Mouse (Mus musculus) hindlimb bud, embryonic 11.5 days (tissue): ENCODE data around the gene Trappc10.

Experiments
- DNase-seq: peaks from one replicate; pipeline ENCODE4 v3.0.0-alpha.2; 2012; ENCODE audit warnings: low read depth, low spot score; ENCODE audit errors: extremely low spot score

Trappc10 gene

DNA sequence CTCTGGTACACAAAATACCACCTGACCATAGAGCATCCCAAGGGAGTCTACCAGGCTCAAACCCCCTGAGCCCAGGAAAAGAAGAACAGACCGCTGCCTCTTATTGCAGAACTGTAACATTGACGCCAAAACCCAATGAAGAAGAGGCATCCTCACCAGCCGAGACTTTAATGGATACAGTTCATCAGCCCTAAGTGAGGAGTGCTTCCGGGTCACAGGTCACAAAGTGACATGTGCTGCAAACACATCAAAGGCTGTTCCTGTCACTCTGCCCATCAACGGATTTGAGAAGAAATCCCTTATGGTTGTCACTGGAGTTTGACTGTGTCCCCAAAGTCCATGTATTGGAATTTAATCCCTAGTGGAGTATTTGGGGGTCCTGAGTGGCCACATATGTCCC lies 14.8 kb upstream of the Trappc10 start:
- no peak for DNase-seq

DNA sequence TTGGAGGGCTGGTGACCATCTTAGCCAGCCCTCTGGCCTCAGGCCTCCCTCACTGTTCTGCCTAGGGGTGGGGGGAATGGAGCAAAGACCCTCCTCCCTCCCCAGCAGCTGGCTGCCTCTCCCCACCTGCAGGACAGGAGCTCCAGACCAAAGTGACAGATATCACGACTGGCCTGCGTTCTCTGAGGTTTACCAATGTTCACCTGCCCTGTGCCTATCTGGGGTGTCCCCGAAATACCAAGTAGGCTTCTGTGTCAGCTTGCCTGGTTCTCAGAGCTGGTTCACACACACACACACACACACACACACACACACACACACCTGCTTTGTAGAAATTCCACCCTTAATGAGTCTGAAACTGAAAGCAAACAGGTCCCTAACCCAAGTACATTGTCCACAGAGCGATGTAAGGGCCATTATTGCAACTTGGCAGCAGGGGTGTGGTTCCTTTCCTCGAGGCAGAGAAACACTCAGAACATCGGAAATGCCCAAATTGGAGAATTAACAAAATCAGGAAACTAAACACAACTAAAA lies 13.8 kb upstream of the Trappc10 start:
- no peak for DNase-seq

DNA sequence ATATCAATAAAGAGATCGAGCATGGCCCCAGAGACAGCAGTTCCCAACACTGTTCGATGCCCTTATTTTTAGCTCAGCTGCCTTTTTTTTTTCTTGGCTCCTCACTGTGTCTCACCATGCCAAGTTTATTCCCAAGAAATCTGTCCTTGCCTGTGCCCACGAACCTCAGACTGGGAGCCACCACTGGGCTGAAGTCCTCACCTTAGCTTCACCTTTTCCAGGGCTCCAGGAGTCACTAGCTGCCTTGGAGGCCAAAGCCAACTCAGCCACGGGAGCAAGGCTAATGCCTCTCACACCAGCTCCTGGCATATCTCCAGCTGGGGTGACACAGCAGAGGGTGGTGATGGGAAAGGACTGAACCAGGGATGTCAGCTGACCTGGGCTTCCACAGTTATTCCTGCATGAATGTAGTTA lies 11.2 kb upstream of the Trappc10 start:
- DNase-seq = no peak

DNA sequence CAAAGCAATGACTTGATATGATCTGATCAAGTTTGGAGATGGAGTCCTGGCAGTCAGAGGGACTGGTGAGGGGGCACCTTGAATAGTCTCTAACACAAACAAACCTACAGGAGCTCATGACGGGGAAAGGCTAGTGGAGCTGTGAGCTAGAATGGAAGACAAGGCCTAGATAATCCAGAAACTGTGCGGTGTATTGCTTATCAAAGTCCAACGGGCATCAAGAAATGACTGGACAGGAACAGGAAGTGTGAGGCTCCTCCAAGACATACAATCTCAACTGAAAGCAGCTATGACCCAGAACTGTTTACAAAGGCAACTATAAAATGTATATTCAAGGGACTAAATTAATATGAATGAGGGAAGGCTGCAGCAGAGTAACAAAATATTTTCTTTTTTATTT lies 2.8 kb upstream of the Trappc10 start:
- no peak for DNase-seq

DNA sequence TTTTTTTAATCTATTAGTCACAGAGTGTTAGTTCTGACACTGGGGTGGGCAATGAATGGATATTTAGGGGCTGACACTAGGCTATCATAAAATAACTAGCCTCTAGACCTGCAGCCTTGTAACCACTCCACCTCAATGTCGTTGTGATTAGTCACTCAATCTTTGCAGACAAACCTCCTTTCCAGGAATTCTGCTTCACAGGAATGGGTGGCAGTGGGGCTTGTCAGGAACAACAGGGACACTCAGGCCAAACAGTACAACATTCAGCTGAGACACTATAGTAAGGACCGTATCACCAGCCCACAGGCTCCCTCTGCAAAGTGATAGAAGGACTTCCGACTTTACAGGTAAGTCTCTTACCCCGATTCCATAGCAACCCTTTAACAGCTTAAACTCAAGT lies 2.3 kb upstream of the Trappc10 start:
- DNase-seq = no peak

DNA sequence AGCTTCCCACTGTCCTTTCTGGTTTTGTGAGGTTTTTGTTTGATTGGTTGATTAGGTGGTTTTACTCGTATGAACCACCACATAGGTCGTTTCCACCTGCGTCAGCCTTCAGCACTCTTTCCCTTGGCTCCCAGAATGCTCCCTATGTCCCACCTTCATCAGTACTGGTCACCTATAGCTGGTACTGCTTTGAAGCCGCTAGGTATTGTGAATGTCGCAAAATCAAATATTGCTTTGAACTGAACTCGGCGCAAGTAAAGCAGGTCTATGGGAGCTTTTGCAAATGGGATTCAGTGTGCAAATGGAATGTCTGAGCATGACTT lies 745 bp upstream of the Trappc10 start:
- peak; percentile 3 for DNase-seq

DNA sequence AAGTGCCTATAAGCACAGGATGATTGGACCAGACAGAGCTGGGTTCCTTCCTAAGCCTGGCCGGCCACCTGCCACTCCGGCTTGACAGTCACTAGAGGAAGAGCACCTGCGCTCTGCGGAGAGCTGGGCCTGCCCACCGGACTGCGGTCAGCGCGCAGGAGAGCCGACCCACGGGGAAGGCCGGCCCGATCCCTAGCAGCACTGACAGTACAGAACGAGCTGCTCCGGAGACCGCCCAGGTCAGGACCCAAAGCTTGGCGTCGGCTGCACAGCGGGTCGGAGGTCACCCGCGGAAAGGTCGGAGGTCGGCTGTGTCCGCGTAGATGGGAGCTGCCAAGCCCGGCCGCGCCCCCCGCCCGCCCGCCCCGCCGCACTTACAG lies 393 bp downstream of the Trappc10 start:
- no peak for DNase-seq

DNA sequence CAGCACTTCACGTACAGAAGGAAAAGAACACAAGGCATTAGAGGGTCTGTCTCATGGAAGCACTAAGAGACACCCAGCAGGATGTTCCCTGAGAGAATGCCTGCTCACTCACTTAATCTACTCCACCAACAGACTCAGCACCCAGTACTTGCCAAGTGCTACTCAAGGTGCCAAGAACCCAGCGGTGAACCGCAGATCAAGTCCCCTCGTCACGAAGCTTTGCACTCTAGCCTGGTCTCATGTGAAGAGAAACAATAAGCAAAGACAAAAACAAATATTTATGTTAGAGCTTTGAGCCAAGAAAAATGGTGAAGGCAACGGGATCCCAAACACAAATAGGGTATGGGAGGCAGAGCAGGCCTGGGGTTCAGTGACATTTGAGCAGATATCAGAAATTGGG lies 5.5 kb downstream of the Trappc10 start:
- DNase-seq = no peak

DNA sequence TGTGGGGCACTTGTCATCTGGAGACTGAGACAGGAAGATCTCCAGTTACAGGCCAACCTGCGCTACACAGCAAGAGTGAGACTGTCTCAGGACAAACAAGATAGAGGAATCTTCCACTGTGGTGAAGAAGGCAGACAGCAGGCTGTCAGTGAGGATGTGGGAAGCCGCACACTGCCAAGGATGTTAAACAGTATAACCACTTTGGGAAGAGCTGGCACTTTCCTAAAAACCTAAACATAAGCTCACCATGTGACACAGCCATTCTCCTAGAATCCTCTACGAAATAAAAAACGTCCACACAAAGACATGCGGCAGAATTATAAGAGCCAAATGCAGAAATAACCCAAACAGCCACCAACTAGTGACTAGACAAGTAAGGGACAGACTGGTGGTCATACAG lies 6.1 kb downstream of the Trappc10 start:
- DNase-seq = no peak

DNA sequence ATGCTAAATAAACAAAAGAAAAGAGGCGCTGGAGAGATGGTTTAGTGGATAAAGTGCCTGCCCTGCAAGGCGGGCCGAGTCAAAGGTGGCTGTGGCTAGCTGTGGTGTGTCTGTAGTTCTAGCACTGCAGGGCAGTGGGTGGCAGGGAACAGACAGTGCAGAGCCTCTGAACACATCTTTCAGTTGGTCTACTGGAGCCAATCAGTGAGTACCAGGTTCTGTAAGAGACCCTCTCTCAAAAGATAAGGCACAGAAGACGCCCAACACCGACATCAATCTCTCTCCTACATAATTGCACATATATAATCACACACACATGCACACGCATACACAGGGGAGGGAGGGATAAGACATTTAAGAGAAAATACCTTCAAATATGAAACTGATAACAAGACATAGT lies 6.6 kb downstream of the Trappc10 start:
- no peak for DNase-seq

DNA sequence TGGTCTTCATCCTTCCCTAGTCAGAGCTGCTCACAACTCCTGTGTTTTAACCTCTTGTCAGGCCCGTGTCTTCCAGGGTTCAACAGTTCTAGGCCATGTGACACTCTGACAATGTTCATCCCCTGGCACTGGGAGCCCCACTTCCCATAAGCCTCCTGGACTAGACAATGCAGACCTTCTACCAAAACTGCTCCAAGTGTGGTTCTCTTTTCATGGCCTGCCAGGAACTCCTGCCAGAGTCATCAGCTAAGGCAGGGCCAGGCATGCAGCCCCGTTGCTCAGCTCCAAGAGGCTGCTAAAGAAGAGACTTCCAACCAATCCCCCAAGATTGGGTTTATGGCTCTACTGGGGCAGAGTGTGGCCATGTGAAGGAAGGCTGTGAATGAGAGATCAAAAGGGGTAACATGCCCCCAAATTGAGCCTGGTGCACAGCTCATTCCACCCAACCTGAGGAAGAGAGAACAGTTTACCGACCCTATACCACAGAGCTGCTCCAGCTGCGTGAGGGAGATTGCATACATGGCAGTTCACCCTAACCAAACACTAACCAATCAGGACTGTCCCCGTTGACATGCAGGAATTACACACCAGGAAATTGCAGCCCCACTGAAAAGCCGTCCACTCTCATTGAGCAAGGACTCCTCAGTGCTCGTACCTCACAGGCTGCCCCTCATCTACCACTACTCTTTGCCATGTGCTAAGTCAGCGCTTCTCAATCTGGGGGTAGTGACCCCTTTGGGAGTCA lies 7.4 kb downstream of the Trappc10 start:
- no peak for DNase-seq

DNA sequence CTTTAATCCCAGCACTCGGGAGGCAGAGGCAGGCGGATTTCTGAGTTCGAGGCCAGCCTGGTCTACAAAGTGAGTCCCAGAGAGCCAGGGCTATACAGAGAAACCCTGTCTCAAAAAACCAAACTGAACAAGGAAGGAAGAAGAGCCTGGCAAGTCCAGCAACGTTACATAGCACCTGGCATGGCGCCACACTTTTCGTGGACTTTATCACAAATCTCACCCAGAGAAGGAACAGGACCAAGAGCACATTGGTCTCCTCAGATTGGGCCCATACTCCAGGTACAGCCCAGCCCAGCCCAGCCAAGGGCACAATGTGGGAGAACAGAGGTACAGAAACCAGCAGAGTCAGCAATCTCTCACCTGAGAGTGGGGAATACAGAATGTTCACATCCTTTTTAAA lies 10.7 kb downstream of the Trappc10 start:
- DNase-seq = no peak

DNA sequence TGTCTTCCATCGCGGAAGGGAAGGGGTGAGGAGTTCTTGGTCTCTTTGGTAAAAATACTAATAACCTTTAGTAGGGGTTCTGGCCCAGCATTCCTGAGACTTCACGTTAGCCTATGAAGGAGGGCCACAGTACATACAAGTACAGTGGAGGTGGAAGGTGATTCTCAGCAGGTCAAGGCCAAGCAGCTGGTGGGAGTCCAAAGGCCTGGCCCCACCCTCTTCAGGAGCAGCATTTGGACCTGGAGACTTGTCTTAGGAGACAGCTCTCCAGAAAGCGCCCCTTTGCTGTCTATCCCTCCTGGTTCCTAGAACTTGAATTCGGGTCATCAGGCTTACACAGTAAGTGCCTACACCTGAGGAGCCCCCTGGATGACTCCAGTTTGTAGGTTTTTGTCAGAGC lies 11.3 kb downstream of the Trappc10 start:
- no peak for DNase-seq

DNA sequence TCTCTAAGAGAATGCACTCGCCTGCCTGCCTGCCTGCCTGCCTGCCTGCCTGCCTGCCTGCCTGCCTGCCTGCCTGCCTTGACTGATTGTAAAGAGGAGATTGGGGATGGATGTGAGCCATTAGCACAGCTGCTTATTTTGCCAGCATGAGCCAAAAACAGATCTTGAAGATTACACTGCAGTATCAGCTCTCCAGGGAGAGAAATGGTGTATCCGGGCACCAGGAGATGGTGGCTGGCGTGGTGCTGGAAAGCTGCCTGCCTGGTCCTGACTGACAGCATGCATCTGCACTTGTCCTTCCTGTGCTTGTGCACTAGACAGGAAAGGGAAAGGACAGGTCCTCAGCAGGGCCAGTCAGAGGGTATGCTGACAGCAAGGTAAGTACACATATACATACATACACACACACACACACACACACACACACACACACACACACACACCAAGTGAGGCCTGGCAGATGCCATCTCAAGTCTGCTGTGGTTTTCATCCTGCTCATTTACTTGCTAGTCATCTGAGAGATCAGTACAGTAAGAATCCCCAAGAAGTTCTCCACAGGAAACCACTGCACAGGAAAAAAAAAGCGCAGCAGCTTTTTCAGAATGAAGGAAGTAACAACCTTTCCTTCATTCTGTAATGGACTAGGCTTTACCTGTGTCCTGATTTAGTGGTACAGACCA lies 12.0 kb downstream of the Trappc10 start:
- DNase-seq = no peak

DNA sequence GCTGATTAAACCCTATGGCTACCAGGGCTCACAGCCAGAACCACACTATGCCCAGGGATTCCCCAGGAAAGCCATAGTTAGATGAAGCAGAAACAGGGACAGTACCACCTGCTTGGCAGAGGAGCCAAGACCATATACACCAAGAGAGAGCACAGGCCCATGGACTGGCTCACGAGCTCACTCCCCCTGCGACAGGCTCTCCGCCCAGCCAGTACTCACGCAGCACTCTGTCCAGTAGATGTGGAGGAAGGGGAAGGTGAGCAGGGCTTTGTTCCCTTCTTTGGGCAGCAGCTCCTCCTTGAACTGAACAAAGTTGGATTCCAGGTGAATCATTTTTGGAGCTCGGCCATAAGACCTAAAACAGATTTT lies 15.9 kb downstream of the Trappc10 start:
- DNase-seq = no peak

DNA sequence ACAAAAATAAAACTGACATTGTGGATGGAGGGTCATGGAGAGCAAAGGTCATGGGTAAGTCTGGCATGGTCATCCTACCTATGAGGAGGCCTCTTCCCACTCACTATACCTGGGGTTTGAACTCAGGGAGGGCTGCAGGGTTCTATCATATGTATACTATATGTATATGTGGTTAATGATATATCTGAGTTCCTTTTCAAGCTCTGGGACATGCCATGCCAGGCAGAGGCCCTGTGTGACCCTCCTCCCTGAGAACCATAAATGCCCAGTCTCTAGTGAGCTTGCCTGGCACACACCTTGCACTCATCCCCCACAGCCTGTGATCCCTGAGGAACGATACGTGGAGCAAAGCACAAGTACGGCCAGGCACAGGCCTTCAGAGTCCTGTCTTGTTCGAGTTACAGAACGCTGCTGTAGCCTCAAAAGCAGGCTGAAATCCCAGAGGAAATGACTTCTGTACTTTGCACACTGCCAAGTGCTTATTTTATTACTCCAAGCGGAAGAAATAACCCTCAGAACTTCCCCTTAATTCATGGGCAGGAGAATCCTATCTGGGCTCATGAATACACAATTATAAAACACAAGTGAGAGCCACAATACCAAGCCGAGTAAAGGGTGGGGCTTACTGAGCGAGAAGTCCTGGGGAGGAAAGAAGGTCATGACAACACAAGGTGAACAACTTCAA lies 16.4 kb downstream of the Trappc10 start:
- no peak for DNase-seq

DNA sequence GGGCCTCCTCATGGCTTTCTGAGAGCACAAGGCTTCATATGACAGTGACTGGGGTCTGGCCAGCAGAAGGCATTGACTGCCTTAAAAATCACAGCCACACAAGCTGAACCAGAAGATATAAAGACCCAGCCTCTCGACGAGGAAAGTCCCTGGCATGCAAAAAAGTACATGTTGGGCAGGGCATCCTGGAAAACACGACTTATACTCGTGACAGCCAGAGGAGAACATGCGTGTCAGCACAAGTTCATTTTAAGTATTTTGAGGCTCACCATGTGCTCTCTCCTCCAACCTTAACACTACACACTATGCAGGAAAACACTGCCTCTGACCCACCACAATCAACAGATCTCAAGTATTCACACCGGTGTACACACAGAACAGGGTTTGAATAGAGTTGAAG lies 20.3 kb downstream of the Trappc10 start:
- no peak for DNase-seq

DNA sequence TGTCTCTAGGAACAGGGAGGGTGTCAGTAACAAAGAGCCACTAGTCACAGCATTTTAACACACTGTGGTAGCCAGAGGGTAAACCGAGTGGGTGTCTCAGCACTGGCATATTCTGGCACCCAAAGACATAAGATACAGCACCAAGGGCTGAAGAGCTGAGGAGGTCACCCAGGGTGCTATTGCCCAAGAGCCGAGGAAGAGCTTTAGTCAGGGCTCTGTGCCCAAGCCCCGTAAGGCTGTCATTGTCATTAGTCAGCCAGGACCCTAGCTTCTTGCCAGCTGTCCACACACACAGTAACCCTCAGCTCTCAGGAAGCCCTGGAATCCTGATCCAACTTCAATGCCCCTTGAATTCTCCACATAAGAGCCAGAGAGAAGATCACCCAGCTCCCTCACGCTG lies 21.5 kb downstream of the Trappc10 start:
- no peak for DNase-seq

DNA sequence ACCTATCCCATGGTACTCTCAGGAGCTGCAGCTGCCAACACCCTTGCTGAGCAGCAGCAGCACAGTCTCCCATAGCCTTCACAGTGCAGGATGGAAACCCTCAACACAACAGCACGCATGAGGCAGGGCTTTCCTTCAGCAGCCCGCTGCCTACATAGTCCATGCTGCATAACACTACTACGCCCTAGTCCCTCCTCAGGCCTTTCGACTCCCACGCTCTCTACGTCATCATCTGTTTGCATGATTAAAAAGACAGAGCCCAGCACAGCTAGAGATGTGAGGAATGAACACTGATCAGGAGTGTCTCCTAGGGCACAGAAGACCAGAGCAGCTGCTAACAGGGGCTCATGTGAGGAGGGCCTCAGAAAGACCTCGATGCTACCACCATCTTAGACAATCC lies 23.1 kb downstream of the Trappc10 start:
- DNase-seq = no peak

DNA sequence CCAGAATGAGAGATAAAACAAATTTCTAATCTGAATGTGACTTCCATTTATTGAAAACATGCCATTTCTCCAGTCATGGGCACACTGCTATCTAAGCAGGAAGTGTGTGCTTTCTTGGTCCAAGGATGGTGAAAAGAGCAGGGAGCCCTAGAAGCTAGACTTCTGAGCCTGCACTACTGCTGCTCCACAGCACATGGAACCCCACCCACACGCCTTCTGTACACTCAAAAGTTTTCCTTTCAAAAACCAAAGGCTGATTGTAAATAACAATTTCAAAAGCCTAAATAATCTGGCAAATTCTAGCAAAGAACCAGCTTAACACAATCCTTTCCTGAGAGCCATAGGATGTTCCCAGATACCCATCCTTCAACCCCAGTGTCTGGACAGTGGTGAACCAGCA lies 24.9 kb downstream of the Trappc10 start:
- no peak for DNase-seq

DNA sequence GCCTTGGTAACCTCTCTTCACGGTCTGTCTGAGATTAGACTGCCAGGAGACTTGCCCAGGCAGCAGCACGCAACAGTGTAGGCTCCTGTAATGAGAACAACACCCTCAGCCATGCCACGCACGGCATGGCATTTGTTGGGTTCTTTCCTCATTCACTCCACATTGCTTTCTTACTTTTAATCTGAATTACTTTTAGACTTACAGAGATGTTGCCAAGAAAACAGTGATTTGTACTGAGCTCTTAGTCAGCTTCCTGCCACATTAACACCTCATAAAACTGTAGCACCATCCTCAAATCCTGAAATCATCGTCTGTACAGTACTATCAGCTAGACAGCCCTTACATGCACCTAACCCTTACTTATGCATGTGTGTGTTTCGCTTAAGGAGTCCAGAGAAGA lies 25.9 kb downstream of the Trappc10 start:
- no peak for DNase-seq

DNA sequence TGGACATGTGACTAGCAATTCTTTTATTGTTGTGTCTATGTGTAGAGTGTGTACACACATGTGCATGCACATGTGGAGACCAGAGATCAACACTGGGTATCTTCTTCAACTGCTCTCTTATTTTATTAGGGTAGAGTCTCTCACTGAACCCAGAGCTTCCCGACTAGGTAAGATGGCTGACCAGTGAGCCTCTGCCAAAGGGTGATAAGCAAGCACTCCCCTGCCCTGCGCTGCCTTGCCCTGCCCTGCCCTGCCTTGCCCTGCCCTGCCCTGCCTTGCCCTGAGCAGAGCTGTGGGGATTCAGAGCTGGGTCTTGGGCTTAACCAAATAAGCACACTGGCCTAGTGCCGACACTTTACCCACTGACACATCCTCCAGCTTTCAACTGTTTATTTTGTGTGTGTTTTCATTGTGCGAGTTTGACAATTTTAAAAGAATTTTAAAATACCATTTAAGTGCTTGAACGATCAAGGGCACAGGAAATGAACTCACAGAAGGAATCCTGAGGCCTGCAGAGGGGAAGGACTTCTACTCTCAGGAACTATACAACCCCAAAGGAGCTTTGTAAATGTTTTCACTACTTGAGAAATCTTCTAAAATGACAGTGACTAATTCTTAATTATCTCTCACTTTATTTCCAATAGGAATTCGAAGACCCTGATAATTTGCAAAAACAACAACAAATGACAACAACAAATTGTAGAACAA lies 27.9 kb downstream of the Trappc10 start:
- DNase-seq = no peak
